Mouse (Mus musculus): ENCODE data around the gene Ston2.
"Not testable (repeated sequence)": the region's sequence is repeated elsewhere in the genome, so short reads cannot be mapped to it uniquely, and the experiment has no call there.

Gene Ston2

DNA sequence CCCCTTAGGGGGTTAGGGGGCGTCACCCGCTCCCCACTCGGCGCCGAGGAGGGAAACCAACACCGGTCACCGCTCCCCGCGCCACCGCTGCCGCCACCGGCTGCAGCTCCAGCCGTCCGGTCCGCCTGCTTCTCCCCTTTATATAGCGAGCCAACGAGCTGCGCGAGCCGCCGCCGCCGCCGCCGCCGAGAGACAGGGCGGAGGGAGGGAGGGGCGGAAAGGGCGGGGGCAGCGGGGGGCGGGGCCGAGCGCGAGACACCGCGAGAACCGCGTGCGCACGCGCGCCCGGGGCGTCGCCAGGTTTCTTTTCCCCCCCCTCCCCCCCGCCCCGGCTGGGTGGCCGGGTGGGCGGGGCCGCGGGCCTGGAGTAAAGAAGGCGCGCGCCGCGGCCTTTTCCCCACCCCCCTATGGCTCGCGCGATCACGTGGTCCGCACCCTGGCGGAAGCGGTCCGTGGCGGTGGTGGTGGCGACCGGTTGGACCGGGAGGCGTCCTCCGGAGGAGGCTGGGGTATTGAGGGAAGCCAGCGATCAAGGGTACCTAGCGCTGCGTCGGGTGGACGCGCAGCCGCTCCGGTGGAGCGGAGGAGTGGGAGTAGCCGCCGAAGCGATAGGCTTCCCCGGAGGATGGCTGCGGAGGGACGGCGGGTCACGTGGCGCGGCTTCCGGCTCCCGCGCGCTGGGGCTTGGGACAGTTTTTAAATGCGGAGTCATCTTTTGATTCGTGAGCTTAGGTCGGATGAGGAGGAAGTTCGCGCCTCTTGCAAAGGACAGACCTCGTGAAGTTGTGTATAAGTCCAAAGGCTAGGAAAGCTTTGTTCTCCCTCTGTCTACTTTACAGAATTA is 198.1 kb downstream of the Ston2 start, which contains the start of gene Gtf2a1:
Gene Gtf2a1 (minus strand): TSS at position 641 of the 844 bp plus-strand sequence.
- peak; percentile 94 for DNase-seq (ENCODE audit: low spot score)

- no peak for DNase-seq (ENCODE audit: low spot score)
Measured at GRCm38 (mm10) chr12:91589542-91589846, 198.7 kb downstream of the Ston2 start.

DNA sequence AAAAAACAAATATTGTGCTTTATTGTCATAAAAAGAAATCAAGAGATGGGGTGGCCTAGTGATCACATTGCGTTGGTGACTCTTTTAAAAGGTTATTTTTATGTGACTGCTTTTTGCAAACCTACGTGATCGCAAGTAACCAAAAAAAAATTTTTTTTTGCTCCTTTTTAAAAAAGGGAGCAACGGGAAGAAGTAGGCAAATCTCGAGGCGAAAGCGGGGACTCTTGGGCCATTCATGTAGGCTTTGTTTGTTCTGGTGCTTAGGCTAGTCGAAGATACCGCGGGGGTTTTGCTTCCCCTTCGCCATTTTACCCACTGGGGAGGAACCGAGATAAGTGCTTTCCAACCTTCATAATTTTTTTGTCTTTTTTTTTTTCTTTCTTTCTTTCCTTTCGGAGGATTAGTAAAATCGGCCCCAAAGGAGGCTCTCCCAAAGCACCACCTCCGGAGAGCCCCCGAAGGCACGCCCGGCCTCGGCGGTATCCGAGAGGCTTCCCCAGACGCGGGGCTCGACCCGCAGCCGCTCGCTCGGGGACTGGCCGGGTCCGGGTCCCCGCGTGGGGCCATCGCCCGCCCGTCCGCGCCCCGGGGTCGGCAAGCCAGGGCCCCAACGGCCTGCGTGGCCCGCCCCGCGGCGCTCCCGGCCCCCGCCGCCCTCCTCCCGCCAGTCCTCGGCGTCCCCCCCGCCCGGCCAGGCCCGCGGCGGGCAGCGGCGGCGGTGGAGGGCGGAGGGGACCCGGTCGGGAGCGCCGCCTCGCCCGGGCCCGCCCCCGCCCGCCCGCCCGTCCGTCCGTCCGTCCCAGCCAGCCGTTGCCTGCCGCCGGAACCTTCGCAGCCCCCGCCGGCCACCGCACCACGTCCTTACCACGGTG is 199.3 kb downstream of the Ston2 start:
- DNase-seq (ENCODE audit: low spot score) = peak; percentile 50

GRCm38 (mm10) chr12:91588176-91588669 is 200.0 kb downstream of the Ston2 start:
- peak; percentile 95 for DNase-seq (ENCODE audit: low spot score)

DNA sequence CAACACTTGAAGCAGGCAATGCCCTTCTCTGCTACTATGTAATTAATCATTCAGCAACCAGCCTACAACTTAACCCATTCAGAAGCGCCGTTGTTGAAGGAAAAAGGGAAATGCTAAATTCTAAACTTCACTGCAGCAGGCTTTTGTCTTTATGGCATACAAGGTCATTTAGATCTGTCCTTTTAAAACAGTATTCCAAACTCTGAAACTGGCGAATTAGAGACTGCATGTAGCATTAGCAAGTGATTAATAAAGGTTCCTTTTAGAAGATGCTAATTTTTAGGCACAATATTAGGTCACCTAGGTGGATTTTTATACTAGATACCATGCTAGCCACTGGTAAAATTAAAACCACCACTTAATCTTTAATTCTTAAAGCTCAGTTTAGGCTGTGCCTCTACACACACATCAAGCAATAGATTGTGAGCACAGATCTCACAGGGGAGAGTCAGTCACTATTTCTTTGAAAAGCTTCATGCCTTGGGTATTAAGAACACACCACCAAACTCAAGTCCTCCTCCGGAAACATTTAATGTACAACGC is 200.6 kb downstream of the Ston2 start:
- DNase-seq (ENCODE audit: low spot score) = no peak

DNA sequence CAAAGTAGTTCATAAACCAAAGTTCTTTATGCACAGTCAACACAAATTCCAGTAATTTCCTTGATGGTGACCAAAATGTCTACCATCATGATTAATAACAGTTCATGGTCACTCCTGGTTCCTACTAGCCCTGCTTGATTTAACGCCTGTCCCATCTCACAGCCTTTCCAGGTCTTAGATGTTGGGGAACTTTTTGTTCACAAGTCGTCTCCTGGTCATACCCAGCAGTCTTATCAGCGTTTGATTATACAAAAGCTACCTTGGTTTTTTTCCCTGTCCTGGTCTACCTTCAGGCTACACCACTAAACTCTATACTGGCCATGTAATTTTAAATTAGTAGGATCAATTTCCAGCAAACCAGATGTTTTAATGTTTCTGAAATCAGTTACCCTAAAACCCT is 201.1 kb downstream of the Ston2 start:
- DNase-seq (ENCODE audit: low spot score) = no peak

DNA sequence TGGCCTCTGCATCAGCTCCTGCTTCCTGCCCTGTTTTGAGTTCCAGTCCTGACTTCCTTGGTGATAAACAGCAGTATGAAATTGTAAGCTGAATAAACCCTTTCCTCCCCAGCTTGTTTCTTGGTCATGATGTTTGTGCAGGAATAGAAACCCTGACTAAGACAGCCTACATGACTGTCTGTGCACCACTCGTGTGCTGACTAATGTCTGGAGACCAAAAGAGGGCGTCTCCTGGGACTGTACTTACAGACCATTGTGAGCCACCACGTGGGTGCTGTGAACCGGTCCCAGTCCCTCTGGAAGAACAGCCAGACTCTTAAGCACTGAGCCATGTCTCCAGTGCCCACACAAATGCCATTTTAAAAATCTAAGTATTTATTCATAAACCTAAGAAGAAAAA is 202.4 kb downstream of the Ston2 start:
- not testable (repeated sequence) for DNase-seq (ENCODE audit: low spot score)

DNA sequence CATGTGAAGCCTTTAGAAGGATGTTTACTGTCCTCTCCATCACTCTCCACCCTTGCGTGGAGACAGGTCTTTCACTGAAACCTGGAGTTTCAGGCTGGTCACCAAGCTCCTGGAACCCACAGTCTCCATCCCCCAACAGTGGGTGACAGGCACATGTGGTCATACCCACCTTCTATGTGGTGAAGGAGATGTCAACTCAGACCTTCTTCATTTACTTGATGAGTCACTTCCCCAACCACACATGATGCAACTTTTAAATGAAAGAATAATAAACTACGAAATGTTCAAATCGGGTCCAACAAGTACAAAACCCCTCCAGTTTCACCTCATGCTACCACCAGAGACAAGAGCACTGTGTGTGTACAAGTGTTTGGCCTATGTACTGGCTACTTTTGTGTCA is 203.0 kb downstream of the Ston2 start:
- DNase-seq (ENCODE audit: low spot score) = no peak

DNA sequence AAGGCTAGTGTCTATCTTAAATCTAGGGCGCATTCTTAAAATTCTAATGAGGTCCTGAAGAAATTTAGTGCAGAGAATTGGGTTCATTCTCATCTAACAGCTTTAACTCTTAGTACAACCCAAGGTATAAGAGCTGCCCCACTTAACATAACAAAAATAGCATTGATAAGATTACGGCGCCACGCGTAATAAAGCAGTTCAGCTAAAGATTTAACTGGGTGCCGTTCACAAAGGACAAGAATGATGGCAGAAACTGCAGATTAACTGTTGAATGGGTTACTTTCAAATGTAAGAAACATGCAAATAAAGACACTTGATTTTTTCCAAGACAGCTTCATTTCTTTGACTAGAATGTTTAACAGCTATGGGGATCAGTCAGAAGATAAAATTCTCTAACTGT is 204.8 kb downstream of the Ston2 start:
- DNase-seq (ENCODE audit: low spot score) = no peak
